Mouse (Mus musculus): ENCODE data around the gene Agtr1a. TPM values are rescaled to one million over a fixed set of nuclear protein-coding genes. Genes with fewer than 3 reads are reported as not detected.

Agtr1a gene
- polyA plus RNA-seq, 1 experiment = 22.1 TPM

- no peak overlapping the region for H3K27ac ChIP-seq (ENCODE audit: insufficient read depth, low read length)
- H3K27me3 ChIP-seq (ENCODE audit: control insufficient read depth, insufficient read depth, low read length) = no peaks in the 10 kb centered on the region; the same call in 1 of the 2 replicates
- 80% methylated on average over 4 of the region's 4 CpGs for whole genome bisulfite sequencing
- DNase-seq (ENCODE audit: low read depth in 1 of 2, low spot score in 2 of 2) = no peak
- TF ChIP-seq CTCF (IDR thresholded peaks at IDR 0.05; ENCODE audit: extremely low read depth, insufficient read depth, insufficient read length, insufficient replicate concordance) (no peak), POLR2A (IDR thresholded peaks at IDR 0.05; ENCODE audit: low read depth, low read length) (no peak)
- no peaks in the 10 kb centered on the region for H3K36me3 ChIP-seq (ENCODE audit: control insufficient read depth, insufficient read depth, low read length)
- H3K4me1 ChIP-seq (ENCODE audit: control insufficient read depth, insufficient read depth, insufficient read length) = no peaks in the 10 kb centered on the region
- H3K4me3 ChIP-seq (ENCODE audit: extremely low read depth, insufficient read depth, insufficient read length) = no peak overlapping the region
Measured at GRCm38 (mm10) chr13:30427008-30427407, 90.8 kb downstream of the Agtr1a start.

- no peak overlapping the region for H3K4me3 ChIP-seq (ENCODE audit: extremely low read depth, insufficient read depth, insufficient read length)
- no peaks in the 10 kb centered on the region for H3K4me1 ChIP-seq (ENCODE audit: control insufficient read depth, insufficient read depth, insufficient read length)
- DNase-seq (ENCODE audit: low read depth in 1 of 2, low spot score in 2 of 2) = no peak
- no peaks in the 10 kb centered on the region; the same call in 1 of the 2 replicates for H3K27me3 ChIP-seq (ENCODE audit: control insufficient read depth, insufficient read depth, low read length)
- 89% methylated on average over 1 of the region's 1 CpGs for WGBS
- TF ChIP-seq CTCF (IDR thresholded peaks at IDR 0.05; ENCODE audit: extremely low read depth, insufficient read depth, insufficient read length, insufficient replicate concordance) (no peak), POLR2A (IDR thresholded peaks at IDR 0.05; ENCODE audit: low read depth, low read length) (no peak)
- H3K36me3 ChIP-seq (ENCODE audit: control insufficient read depth, insufficient read depth, low read length) = no peaks in the 10 kb centered on the region
- no peak overlapping the region for H3K27ac ChIP-seq (ENCODE audit: insufficient read depth, low read length)
Measured at GRCm38 (mm10) chr13:30427436-30427835, 91.2 kb downstream of the Agtr1a start.

Other genes starting within 250 kb of the Agtr1a start
- gene Mboat1, start 200.0 kb upstream of the Agtr1a start, polyA plus RNA-seq (2012; rRNA removed) = 1.8 and 3.6 TPM in 2 replicates
- gene Uqcrfs1, start 208.9 kb downstream of the Agtr1a start, polyA plus RNA-seq (2012; rRNA removed) = 61.8 and 77.1 TPM in 2 replicates